Mouse (Mus musculus) gonadal fat pad, adult 2 months (tissue): ENCODE results near the gene Lrrc57. TPM values are rescaled to one million over a fixed set of nuclear protein-coding genes. Genes with fewer than 3 reads are reported as not detected.
"Not testable (repeated sequence)": the region's sequence is repeated elsewhere in the genome, so short reads cannot be mapped to it uniquely, and the experiment has no call there.

Experiments
- DNase-seq: peaks from one replicate; pipeline ENCODE4 v3.0.0-alpha.2; 2012; ENCODE audit warnings: low read depth
- polyA plus RNA-seq: library from polyadenylated mRNA; depleted of rRNA; stranded (reverse); fragments of >200 nt; gene quantifications from 2 replicates; pipeline ENCODE4 v1.2.3, GENCODE M21; 2012

Gene Lrrc57
- polyA plus RNA-seq, 1 experiment, result 13.8 TPM

DNA sequence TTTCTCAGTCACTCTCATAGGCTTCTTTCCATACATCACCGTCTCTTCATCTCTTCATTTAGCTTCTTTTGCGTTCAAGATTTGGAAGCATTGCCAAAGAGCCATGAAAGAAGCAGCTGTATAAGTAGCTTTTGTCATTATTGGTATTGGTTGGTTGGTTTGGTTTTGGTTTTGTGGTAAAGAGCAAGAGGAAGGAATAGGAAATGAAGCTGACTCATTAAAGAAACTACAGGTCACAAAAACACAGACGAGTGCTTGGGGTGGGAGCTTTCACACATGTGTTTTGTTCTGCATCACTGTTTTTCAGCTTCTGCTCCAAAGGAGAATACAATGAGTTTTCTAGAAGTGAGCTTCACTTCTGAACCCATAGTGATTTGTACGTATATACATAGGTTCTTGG, 9.8 kb downstream of the Lrrc57 start:
- no peak for DNase-seq

DNA sequence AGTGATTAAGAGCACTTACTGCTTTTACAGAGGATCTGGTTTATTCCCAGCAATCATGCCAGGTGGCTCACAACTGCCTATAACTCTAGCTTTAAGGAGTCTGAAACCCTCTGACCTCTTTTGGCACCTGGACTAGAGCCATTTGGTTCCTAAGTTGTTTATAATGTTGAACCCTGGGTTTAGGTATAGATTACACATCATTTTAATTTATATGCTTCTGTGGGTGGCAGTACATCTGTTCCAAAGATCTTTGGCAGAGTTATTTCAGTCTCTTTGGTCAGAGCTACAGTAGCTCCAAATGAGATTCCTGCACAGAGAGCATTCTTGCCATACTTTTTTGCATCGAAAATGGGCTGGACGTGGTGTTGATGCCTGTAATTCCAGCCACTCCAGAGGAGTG, 11.6 kb downstream of the Lrrc57 start:
- no peak for DNase-seq

GRCm38 (mm10) chr2:120592227-120592626, 17.1 kb downstream of the Lrrc57 start:
- no peak for DNase-seq

DNA sequence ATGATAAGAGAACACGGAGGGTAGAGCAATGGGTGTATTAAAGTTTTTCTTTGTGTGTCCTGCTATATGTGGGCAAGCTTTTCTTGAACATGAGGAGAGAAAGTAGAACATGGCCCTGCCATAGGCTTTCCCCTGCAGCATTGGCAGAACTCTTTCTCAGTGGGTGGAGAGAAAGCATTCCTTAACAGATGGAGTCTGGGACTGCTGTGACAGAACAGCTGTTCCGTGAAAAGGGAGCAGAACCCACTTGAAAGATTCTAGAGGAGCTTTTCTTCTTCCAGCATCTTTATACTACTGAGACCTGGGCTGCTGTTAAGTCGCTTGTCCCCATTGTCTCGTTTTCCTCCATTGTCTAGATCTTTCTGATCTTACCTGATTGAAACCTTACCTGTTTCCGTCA, 19.6 kb downstream of the Lrrc57 start:
- no peak for DNase-seq

DNA sequence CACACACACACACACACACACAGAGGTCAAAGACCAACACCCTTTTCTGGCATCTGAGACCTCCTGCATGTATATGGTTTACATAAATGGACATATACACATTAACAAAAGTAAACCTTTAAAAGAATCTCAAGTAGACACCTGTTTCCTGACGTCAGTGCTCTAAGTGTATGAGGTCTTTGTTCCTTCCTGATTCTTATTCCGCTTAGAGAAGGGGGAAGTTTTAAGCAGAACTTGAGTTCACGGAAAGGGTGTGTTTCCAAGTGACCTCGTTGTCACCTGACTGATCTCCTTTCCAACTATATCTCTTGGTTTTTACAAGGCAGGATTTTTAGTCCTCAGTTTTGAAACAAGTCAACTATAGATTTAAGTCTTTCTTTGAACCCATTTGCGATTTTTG, 31.0 kb downstream of the Lrrc57 start:
- no peak for DNase-seq

GRCm38 (mm10) chr2:120577799-120578198, 31.5 kb downstream of the Lrrc57 start:
- DNase-seq, result no peak

GRCm38 (mm10) chr2:120575978-120576377, 33.3 kb downstream of the Lrrc57 start:
- no peak for DNase-seq

GRCm38 (mm10) chr2:120575121-120575520, 34.2 kb downstream of the Lrrc57 start:
- no peak for DNase-seq

DNA sequence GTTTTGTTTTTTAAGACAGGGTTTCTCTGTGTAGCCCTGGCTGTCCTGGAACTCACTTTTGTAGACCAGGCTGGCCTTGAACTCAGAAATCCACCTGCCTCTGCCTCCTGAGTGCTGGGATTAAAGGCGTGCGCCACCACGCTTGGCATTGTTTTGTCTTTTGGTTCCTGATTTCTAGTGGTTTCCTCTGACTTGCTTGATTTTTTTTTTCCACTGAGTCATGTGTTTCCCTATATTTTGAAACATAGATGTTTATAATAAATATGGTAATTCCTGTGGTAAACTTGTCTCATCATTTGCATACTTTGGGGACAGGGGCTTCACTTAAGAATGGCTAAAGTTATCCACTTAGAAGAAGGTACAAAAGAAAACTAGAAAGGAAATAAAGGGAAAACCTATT, 37.2 kb downstream of the Lrrc57 start:
- not testable (repeated sequence) for DNase-seq

- DNase-seq, result no peak
Measured at GRCm38 (mm10) chr2:120571081-120571480, 38.2 kb downstream of the Lrrc57 start.

DNA sequence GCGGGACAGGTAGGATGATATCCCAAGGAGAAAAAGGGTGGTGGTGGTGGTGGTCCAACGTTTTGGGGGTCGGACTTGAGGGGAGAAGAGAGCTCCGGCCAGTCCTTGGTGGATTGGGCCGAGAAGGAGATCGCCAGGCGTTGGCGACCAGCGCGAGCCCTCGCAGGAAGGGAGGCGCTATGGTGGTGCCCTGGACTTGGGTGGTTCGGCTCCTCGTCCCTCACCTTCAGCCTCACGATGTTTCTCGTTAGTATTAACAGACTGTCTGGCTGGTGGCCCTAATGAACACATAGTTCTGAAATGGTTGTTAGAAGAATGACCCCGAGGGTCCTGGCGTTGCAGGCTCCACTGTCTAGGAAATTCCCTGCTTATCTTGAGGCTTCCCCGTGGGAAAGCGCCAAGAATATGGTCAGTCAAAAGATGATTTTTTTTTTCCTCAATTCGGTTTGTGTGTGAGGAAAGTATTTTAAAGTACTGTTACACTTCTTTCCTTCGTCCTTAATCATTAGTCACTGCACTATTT, 41.5 kb downstream of the Lrrc57 start:
- DNase-seq, result no peak

DNA sequence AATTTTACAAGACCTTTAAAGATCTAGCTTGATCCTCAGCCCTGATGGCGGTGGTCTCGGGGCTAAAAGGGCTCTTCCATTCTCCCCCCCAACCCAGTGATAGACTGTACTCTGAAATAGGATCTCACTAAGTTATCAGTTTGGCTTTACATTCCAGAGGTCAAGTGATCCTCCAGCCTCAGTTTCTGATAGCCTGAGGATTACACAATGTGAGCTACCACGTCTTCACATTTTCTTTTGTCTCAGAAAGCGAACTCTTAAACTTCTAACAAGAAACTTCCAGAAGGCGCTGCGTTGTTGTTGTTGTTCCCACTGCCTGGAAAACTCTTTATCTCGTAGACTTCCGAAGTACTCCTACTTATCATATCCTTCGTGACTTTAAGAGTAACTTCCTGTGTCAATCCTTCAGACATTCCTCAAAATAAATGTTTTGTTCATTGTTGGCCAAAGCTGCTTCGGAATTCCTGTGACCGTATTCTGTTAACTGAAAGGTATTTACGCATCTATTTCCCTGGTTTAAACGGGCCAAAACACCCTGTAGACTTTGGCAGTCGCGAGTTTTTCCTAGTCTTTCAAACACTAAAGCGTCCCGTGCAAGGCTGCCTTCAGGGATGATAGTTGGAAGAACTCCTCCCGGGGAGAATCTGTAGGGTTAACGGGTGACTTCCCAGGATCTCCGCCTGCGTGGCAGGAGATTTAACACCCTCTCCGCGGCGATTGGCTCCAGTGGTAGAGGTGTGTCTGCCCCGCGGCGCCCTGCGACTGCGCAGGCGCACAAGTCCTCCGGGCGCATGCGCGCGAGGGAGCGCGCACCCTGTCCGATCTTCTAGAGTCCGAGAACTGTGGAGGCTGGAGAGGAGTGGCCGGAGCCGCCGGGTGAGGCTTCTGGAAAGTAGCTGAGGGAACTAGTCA, 42.2 kb downstream of the Lrrc57 start, which contains the start of gene Snap23:
TSS of gene Snap23 (plus strand) at position 786 of the 912 bp plus-strand sequence.
- DNase-seq, result peak; percentile 66

GRCm38 (mm10) chr2:120565363-120565762, 44.0 kb downstream of the Lrrc57 start:
- DNase-seq, result no peak

GRCm38 (mm10) chr2:120564548-120565188, 44.7 kb downstream of the Lrrc57 start:
- DNase-seq, result not testable (repeated sequence)

GRCm38 (mm10) chr2:120563235-120563990, 45.9 kb downstream of the Lrrc57 start, which contains the start of gene Zfp106:
Gene Zfp106, minus strand, starts transcription at chr2:120563843.
- peak; percentile 38 for DNase-seq

DNA sequence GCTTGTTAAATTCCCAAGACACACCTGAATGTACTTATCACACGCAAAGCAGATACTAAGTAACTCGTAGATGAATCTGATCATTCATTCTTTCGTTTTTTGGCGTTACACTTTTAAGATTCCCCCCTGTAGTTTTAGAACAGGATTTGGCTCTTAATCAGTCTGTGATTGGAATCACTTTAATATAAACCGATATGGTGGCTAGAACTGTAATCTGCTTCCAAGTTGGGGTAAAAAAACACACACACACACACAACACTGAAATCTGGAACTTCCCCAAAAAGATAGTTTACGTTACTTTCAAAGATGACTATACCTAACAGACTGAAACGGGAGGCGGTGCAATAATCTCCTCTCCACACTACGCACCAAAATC, 46.5 kb downstream of the Lrrc57 start:
- no peak for DNase-seq

DNA sequence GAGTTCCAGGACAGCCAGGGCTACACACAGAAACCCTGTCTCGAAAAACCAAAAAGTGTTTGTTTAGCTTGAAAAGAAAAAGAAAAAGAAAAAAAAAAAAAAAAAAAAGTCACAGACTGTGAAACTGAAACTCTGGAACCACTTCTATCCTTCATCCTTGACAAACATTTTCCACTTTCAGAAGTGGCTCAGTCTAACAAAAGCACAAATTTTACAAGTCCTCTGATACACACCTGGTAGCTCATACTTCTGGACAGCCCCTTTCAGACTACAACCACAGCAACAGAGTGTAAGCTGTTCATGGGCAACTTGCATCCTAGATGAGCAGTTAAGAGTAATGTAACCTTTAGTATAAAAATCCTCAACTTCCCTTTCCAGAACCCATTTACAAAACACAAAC, 47.8 kb downstream of the Lrrc57 start:
- DNase-seq, result no peak

DNA sequence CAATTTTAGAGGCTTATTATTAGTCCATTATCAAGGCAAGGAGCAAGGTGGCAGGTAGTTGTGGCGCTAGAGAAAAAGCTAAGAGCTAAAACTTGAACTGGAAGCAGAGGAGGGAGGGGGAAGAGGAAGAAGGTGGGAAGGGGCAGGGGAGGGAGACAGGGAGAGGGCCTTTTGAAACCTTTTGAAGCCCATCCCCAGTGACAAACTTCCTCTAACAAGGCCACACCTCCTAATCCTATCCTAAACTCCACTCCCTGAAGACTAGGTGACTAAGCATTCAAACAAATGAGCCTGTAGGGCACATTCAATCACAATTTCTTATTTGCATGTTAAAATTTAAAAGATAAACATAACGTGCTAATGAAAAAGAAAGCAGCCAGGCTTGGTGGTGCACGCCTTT, 50.5 kb downstream of the Lrrc57 start:
- DNase-seq, result no peak

GRCm38 (mm10) chr2:120556868-120557267, 52.5 kb downstream of the Lrrc57 start:
- DNase-seq, result no peak
